Mouse (Mus musculus) ovary, postnatal 14 days (tissue): ENCODE data around the gene Pde7b.

Experiments
- DNase-seq: peaks from one replicate; pipeline ENCODE4 v3.0.0; 2022; ENCODE audit warnings: low spot score

Pde7b gene

DNA sequence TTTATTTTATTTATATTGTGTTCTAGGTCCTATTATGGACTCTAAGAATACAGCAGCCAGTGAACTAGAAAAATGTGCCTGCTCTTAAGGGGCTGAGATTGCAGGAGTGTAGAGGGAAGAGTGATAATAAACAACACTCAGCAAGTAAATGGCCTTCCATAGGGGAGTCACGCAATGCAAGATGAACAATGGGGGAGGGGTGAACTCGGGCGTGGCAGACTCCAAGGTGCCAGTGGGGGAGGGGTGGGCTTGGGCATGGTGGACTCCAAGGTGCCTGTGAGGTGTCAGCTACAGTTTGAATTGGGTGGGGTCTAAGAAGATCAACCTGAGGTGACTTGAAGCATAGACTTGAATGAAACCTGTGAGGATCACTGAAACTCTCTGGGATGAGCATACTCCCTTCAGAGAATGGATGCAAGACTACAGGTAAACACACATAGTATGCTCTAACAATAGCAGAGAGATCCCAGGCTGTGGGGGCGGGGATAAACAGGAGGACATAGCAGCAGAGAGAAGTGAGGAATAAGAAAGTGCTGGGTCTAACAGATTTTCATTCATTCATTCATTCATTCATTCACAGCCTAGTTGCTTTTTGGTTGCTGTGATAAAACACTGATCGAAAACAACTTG, 230.9 kb downstream of the Pde7b start:
- no peak for DNase-seq

- DNase-seq: no peak
These were observed 232.5 kb downstream of the Pde7b start for GRCm38 (mm10) chr10:20492216-20492964.

- no peak for DNase-seq
These were observed 234.1 kb downstream of the Pde7b start for GRCm38 (mm10) chr10:20490775-20491174.

GRCm38 (mm10) chr10:20490281-20490680, 234.6 kb downstream of the Pde7b start:
- no peak for DNase-seq

- DNase-seq: no peak
These were observed 238.2 kb downstream of the Pde7b start for GRCm38 (mm10) chr10:20486461-20487253.

DNA sequence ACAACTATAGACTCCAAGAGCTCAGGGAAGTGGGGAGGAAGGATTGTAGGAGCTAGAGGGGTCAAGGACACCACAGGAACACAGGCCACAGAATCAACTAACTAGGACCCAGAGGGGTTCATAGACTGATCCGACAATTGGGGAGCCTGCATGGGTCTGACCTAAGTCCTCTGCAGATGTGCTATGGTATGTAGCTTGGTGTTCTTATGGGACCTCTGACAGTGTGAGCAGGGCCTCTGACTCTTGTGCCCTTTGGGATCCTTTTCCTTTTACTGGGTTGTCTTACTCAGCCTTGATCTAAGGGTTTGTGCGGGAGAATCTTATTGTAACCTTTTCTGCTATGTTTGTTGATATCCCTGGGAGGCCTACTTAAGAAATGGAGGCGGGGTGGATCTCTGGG, 239.1 kb downstream of the Pde7b start:
- no peak for DNase-seq

GRCm38 (mm10) chr10:20479481-20479880, 245.4 kb downstream of the Pde7b start:
- no peak for DNase-seq

DNA sequence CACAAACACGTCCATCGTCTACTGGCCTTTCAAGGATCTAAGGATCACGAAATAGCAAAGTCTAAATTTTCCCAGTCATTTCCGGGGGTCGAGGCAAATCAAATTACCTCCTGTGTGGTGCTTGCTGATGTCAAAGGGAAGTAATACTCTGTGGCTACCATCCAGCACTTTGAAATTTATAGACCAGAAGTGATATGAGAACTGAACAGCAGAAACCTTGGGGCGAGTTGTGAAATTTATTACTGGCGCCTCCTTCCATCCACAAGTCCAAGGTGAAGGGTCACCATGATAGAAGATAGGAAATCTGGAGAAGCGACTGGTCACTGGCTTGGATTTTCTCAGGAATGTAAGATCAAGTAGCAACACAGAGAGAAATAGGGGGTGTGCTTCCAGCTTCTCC, 246.4 kb downstream of the Pde7b start:
- DNase-seq: no peak

DNA sequence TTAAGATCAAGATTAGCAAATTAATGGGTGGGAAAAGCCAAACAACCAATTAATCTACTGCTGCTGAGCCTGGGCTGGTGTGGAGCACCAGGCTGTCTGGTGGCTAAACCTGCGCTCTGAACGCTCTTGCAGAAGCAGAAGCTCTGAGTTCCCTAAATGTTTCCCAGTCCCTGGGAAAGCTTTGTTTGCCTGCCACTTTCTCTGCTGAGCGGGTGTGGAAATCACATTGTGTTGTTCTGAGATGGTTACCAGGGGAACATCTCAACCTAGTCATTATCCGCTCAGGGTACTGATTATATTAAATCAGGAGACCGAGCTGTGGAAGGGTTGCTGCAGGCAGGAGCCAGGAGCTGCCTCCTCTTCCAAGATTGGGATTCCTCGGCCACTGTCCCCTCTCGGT, 250.0 kb downstream of the Pde7b start:
- DNase-seq: no peak

GRCm38 (mm10) chr10:20474036-20474435, 250.8 kb downstream of the Pde7b start:
- no peak for DNase-seq

GRCm38 (mm10) chr10:20473505-20473904, 251.4 kb downstream of the Pde7b start:
- DNase-seq: no peak

- DNase-seq: no peak
These were observed 252.9 kb downstream of the Pde7b start for GRCm38 (mm10) chr10:20472007-20472406.

DNA sequence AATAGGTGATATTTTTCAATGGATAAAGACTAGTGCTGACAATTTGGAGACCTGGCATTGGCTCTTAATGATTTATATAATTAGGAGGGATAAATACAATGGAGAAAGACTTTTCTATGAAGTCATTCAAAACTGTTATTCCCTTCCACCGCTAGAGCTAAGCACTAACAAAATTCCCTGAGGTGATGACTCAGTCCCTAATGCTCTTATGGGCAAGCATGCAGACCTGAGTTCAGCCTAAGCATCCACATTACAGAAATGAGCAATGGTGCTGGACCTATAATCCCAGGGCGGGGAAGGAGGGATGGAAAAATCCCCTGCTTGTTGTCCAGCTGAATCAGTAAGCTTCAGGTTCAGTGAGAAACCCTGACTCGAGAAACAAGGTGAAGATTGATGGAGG, 260.2 kb downstream of the Pde7b start:
- DNase-seq: no peak

DNA sequence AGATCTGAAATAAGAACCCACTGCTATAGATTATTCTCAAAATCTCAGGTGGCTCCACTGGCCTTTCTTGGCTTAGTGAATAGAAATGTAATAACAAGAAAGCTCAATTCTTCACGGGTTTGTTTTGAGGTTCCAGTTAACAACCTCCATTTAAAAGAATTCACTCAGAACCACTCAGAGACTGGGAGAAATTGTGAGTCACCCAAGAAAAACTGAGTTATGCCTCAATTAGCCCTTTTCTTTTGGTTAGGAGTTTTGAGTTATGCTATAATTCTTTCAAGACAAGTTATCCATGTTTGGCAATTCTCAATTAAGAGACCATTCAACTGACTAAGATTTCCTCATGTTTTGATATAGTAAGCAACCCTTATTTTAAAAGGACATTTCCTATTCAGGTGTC, 260.9 kb downstream of the Pde7b start:
- no peak for DNase-seq

GRCm38 (mm10) chr10:20462596-20462995, 262.3 kb downstream of the Pde7b start:
- DNase-seq: no peak

DNA sequence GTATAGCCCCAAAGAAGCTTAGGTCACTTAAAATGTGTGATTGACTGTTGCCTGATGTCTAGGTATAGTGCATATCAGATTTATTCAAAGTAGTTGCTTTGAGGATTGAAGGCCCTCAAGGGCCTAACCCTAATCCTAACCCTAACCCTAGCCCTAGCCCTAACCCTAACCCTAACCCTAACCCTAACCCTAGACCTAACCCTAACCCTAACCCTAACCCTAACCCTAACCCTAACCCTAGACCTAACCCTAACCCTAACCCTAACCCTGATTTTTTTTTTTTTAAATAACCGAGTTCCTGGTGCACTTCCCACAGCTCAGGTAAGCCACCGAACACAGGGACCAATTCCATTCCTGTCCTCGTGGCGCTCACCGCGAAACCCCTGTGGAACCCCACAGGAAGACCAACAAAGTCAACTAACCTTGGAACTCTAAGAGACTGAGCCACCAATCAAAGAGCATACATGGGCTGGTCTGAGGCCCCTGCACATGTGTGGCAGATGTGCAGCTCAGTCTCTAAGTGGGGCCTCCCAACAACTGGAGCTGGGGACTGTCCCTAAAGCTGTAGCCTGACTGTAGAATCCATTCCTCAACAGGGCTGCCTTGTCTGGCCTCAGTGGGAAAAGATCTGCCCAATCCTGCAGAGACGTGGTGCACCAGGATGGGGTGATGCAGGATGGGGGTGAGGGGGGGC, 265.1 kb downstream of the Pde7b start:
- DNase-seq: no peak

- no peak for DNase-seq
These were observed 265.7 kb downstream of the Pde7b start for GRCm38 (mm10) chr10:20459160-20459559.

- DNase-seq: no peak
These were observed 270.4 kb downstream of the Pde7b start for GRCm38 (mm10) chr10:20454387-20455065.

- DNase-seq: no peak
These were observed 287.4 kb downstream of the Pde7b start for GRCm38 (mm10) chr10:20437428-20437827.

- no peak for DNase-seq
These were observed 287.9 kb downstream of the Pde7b start for GRCm38 (mm10) chr10:20437021-20437420.

- DNase-seq: no peak
These were observed 289.0 kb downstream of the Pde7b start for GRCm38 (mm10) chr10:20435913-20436312.

DNA sequence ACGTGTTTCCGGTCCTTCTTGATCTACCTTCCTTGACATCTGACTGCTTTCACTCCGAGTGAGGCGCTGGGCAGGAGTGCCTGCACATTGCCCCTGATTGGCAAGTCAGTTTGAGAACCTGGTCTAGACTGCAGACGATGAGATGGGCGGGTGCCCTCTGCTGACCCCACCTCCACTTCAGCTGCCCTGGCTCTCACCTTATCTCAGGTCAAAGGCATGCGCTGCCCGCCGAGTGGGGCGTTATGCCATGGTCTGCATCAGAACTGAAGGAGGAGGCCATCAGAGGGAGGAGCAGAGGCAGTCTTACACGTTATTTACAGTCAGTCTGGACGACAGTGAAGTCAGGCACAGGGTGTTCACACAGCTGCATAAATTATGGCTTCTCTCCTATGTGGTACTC, 293.5 kb downstream of the Pde7b start:
- DNase-seq: no peak
